Mouse (Mus musculus) heart, postnatal 0 days (tissue): ENCODE measurements around the gene Cdipt. TPM values are rescaled to one million over a fixed set of nuclear protein-coding genes. Genes with fewer than 3 reads are reported as not detected.

Experiments used
- ATAC-seq: fragments of 200-750 bp; cut with Nextera tagmentation; 2 replicates; pipeline ENCODE4 v1.8.0; 2017; ENCODE audit warnings: low read depth, moderate number of reproducible peaks, moderate library complexity; ENCODE audit not compliant: insufficient read depth
- DNase-seq: peaks from one replicate; pipeline ENCODE4 v3.0.0-alpha.2; 2016; ENCODE audit warnings: low spot score
- H3K27ac ChIP-seq: fragments of 300-500 bp; sonication (generic); 2 replicates; pipeline ENCODE4 v1.5.1; 2014; ENCODE audit warnings: low read depth, mild to moderate bottlenecking
- H3K27me3 ChIP-seq: fragments of 300-500 bp; sonication (generic); 2 replicates; pipeline ENCODE4 v1.6.1; 2014; ENCODE audit warnings: low read length, mixed read lengths; ENCODE audit not compliant: control insufficient read depth, insufficient read depth
- H3K36me3 ChIP-seq: fragments of 300-500 bp; sonication (generic); replicated peaks from 2 replicates; pipeline ENCODE4 v1.6.1; 2014; ENCODE audit warnings: low read length, mixed read lengths; ENCODE audit not compliant: control insufficient read depth, insufficient read depth
- H3K4me1 ChIP-seq: fragments of 300-500 bp; sonication (generic); 2 replicates; pipeline ENCODE4 v1.6.1; 2014; ENCODE audit warnings: antibody characterized with exemption; ENCODE audit not compliant: control insufficient read depth, insufficient read depth
- H3K4me2 ChIP-seq: fragments of 300-500 bp; sonication (generic); 2 replicates; pipeline ENCODE4 v1.6.1; 2014; ENCODE audit warnings: low read depth, mild to moderate bottlenecking, low read length, moderate library complexity
- H3K4me3 ChIP-seq: fragments of 300-500 bp; sonication (generic); 2 replicates; pipeline ENCODE4 v1.5.1; 2014; ENCODE audit warnings: low read depth, low read length
- H3K9ac ChIP-seq: fragments of 300-500 bp; sonication (generic); replicated peaks from 2 replicates; pipeline ENCODE4 v1.6.1; 2014; ENCODE audit warnings: low read depth, low read length, mixed read lengths
- H3K9me3 ChIP-seq: fragments of 300-500 bp; sonication (generic); replicated peaks from 2 replicates; pipeline ENCODE4 v1.6.1; 2016; ENCODE audit warnings: low read length; ENCODE audit not compliant: control insufficient read depth
- CTCF ChIP-seq: IDR thresholded peaks from 2 replicates; pipeline ENCODE4 v1.5.1; 2016; ENCODE audit warnings: antibody characterized with exemption, control low read depth, low read depth
- EP300 ChIP-seq: IDR thresholded peaks from 2 replicates; pipeline ENCODE4 v1.6.1; 2016; ENCODE audit warnings: antibody characterized with exemption, low read depth
- WGBS: fragments of 180-500 bp; shearing (Covaris S2); extraction: QIAGEN DNeasy Blood & Tissue Kit; methylation state at CpG from one replicate; pipeline ENCODE4 v1.1.7; 2014; 5-methylcytosine and 5-hydroxymethylcytosine counted together
- polyA plus RNA-seq: library from polyadenylated mRNA; unstranded; fragments of >200 nt; fragmentation: Nextera tagmentation; extraction: Ambion mirVana; gene quantifications from 2 replicates; pipeline ENCODE4 v1.2.1, GENCODE M21; 2015
- total RNA-seq: library from RNA; depleted of rRNA; stranded (reverse); fragments of >200 nt; gene quantifications from 2 replicates; pipeline ENCODE4 v1.2.3, GENCODE M21; 2014; ENCODE audit warnings: low replicate concordance; rRNA removed

The Cdipt gene
- total RNA-seq (135 and 150 TPM in 2 replicates), polyA plus RNA-seq (64.0 and 67.5 TPM in 2 replicates)

DNA sequence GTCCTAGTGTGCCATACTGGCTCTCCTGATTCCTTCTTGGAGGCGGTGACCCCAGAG, at the start of gene Cdipt:
Cdipt (plus strand) TSS at position 22 of the 57 bp plus-strand sequence.
- H3K9me3 ChIP-seq = no peaks in the 10 kb centered on the region
- no peaks in the 10 kb centered on the region for H3K27me3 ChIP-seq
- ATAC-seq (no peak), DNase-seq (no peak)
- H3K36me3 ChIP-seq = peaks cover 29% of the 10 kb centered on the region
- H3K27ac ChIP-seq = peak within 1 kb of the TSS; percentile 96
- TF ChIP-seq CTCF (no peak), EP300 (no peak)
- peak within 1 kb of the TSS; percentile 89 for H3K9ac ChIP-seq
- 5% methylated on average over 1 of the region's 1 CpGs for WGBS
- H3K4me3 ChIP-seq = peak within 1 kb of the TSS; percentile 80
- H3K4me2 ChIP-seq = peak within 1 kb of the TSS; percentile 79
- H3K4me1 ChIP-seq = peaks cover 4% of the 10 kb centered on the region; the same call in 1 of the 2 replicates

DNA sequence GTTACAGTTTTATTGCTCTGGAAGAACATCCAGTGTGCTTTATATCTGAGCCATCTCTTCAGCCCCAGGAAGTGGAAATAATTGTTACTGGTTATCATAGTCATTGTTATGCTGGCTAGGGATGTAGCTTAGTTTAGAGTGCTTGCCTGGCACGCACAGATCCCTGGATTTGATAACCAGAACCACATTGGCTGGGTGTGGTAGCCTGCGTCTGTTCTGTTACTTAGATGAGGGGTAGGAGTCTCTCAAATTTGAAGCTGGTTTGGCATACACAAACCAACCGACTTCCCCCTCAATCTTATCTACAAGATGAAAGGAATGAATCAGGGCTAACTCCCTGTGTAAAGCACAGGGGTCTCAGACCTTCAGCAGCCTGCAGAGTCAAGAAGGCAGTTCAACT, 49.4 kb upstream of the Cdipt start:
- no peak for DNase-seq
- TF ChIP-seq EP300 = no peak
- TF ChIP-seq CTCF = no peak
- Histone ChIP-seq H3K27me3 (no peaks in the 10 kb centered on the region), H3K9me3 (no peaks in the 10 kb centered on the region), H3K27ac (no peak overlapping the region), H3K9ac (no peak overlapping the region), H3K4me2 (no peak overlapping the region), H3K4me1 (peaks cover 6% of the 10 kb centered on the region), H3K36me3 (0 out of 2 replicates have a peak, but pooled peaks cover 3% of the 10 kb centered on the region), H3K4me3 (no peak overlapping the region)
- no peak for ATAC-seq
- WGBS = 29% methylated on average over 3 of the region's 3 CpGs

DNA sequence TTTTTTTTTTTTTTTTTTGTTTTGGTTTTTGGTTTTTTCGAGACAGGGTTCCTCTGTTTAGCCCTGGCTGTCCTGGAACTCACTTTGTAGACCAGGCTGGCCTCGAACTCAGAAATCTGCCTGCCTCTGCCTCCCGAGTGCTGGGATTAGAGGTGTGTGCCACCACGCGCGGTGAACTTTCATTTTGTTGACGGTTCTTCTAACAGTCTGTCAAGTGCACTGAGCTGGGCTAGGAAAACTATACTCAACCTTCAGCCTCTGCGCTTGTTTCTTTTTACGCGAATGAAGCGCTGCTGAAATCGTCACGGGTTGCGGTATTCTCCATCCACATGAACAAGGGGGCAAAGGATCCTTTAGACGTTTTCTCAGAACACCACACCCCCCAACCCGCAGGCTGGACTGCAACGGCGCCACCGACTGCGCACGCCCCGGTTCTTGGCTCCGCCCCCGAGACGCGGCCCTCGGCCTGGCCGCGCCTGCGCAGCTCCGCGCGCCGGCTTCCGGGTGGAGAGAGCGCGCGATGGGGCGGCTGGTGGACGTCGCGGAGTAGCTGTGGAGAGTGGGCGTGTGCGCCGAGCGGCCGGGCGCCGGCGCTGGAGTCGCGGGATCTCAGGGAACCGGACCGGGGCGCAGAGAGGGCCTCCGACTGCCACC, 47.2 kb upstream of the Cdipt start, which contains the start of gene Kctd13:
Kctd13 (plus strand) TSS at position 496 of the 654 bp plus-strand sequence.
- Histone ChIP-seq H3K27ac (peak within 1 kb of the TSS; percentile 28), H3K27me3 (no peaks in the 10 kb centered on the region), H3K4me1 (peaks cover 6% of the 10 kb centered on the region), H3K9ac (peak within 1 kb of the TSS; percentile 56), H3K36me3 (0 out of 2 replicates have a peak, but pooled peaks cover 10% of the 10 kb centered on the region), H3K4me2 (peak within 1 kb of the TSS; percentile 77), H3K4me3 (peak within 1 kb of the TSS; percentile 57), H3K9me3 (no peaks in the 10 kb centered on the region)
- WGBS = 3% methylated on average over 51 of the region's 56 CpGs
- DNase-seq = peak; percentile 84
- TF ChIP-seq EP300 = no peak
- TF ChIP-seq CTCF = no peak
- ATAC-seq = peak; percentile 96

DNA sequence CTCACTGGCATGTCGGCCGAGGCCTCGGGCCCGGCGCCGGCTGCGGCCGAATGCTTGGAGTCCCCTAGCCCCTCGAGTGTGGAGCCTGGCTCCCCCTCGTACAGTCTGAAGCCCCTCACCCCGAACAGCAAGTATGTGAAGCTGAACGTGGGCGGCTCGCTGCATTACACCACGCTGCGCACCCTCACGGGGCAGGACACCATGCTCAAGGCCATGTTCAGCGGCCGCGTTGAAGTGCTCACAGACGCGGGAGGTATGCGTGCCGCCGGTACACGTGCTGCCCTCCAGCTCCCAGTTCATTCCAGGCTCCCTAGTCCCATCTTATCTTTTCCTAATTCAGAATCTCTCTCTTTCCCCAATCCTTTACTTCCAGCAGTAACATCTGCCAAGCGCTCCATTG, 46.7 kb upstream of the Cdipt start:
- ATAC-seq = peak; percentile 58
- no peaks in the 10 kb centered on the region for H3K27me3 ChIP-seq

DNA sequence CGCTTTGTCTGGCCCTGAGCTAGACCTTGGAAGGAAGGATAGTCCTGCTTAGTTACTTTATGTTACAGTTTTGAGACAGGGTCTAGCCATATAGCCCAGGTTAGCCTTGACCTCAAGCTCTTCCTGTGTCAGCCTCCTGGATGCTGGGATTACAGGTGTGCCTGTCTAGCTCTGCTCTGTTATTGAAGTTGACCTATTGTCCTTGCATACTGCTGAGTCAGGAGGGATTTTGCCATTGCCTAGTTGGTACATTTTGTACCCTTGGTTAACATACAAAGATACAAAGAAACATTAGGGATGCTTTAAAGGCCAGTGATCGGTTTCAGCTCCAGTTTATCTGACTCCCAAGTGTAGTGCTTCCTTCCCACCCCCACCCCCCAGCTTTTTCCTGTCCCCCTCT, 43.1 kb upstream of the Cdipt start:
- Histone ChIP-seq H3K36me3 (peaks cover 33% of the 10 kb centered on the region), H3K27me3 (no peaks in the 10 kb centered on the region), H3K27ac (no peak overlapping the region), H3K4me3 (no peak overlapping the region), H3K4me1 (peaks cover 6% of the 10 kb centered on the region), H3K9me3 (no peaks in the 10 kb centered on the region), H3K4me2 (no peak overlapping the region), H3K9ac (no peak overlapping the region)
- ATAC-seq = no peak
- 81% methylated on average over 2 of the region's 2 CpGs for WGBS
- no peak for TF ChIP-seq CTCF
- TF ChIP-seq EP300 = no peak
- DNase-seq = no peak

More for the DNA sequence above, 46.7 kb upstream of the Cdipt start:
- Histone ChIP-seq H3K27ac (peak overlapping the region; percentile 28), H3K4me2 (peak overlapping the region; percentile 77), H3K36me3 (0 out of 2 replicates have a peak, but pooled peaks cover 10% of the 10 kb centered on the region), H3K9ac (peak overlapping the region; percentile 56), H3K4me3 (peak overlapping the region; percentile 57), H3K9me3 (no peaks in the 10 kb centered on the region), H3K4me1 (peaks cover 6% of the 10 kb centered on the region)
- TF ChIP-seq CTCF = no peak
- no peak for TF ChIP-seq EP300
- WGBS = 1% methylated on average over 26 of the region's 27 CpGs
- no peak for DNase-seq

DNA sequence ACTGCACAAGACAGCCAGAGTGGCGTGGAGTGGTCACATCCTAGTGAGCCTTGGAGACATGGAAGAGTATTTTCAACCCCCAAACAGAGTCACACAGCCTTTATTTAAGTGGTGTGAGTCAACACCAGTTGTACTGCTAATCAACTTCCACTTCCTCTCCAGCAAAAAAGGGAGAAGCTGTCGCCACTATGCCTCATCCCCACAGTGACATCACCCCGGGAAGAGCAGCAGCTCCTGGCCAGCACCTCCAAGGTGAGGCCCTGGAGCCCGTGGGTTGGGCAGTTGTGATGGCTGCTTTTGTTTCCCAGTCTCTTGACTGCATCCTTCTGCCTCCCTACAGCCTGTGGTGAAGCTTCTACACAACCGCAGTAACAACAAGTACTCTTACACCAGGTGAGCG, 34.5 kb upstream of the Cdipt start:
- Histone ChIP-seq H3K4me2 (no peak overlapping the region), H3K36me3 (peaks cover 31% of the 10 kb centered on the region), H3K27me3 (no peaks in the 10 kb centered on the region), H3K9ac (no peak overlapping the region), H3K27ac (no peak overlapping the region), H3K4me3 (no peak overlapping the region), H3K4me1 (no peaks in the 10 kb centered on the region), H3K9me3 (no peaks in the 10 kb centered on the region)
- 53% methylated on average over 6 of the region's 6 CpGs for WGBS
- ATAC-seq (no peak), DNase-seq (no peak)
- TF ChIP-seq CTCF (no peak), EP300 (no peak)
